Mouse (Mus musculus): ENCODE measurements around the gene Cfd. TPM values are rescaled to one million over a fixed set of nuclear protein-coding genes. Genes with fewer than 3 reads are reported as not detected.

The Cfd gene
- polyA plus RNA-seq, 1 experiment from 2014 or later: not detected

- peaks cover 30% of the 10 kb centered on the region for H3K4me1 ChIP-seq
- peaks cover 60% of the 10 kb centered on the region for H3K36me3 ChIP-seq (replicated peaks)
- 57% methylated on average over 10 of the region's 10 CpGs for WGBS
- peak; percentile 15; the same call in 1 of the 2 replicates for ATAC-seq (replicated peaks)
- no peaks in the 10 kb centered on the region for H3K9me3 ChIP-seq
- H3K27me3 ChIP-seq (replicated peaks): no peaks in the 10 kb centered on the region
- H3K4me3 ChIP-seq: no peak overlapping the region
- H3K4me2 ChIP-seq: no peak overlapping the region
- 0 out of 2 replicates have a peak overlapping the region, but pooled peaks have one; percentile 43 for H3K27ac ChIP-seq
- H3K9ac ChIP-seq: no peak overlapping the region
These were observed 26.1 kb upstream of the Cfd start for GRCm38 (mm10) chr10:79864351-79865188.

- H3K9ac ChIP-seq: no peak overlapping the region
- H3K4me3 ChIP-seq: no peak overlapping the region
- H3K4me1 ChIP-seq: peaks cover 36% of the 10 kb centered on the region
- H3K9me3 ChIP-seq: no peaks in the 10 kb centered on the region
- 0 out of 2 replicates have a peak, but pooled peaks have one; percentile 11 for ATAC-seq (replicated peaks)
- 65% methylated on average over 12 of the region's 12 CpGs for WGBS
- H3K4me2 ChIP-seq: no peak overlapping the region
- H3K36me3 ChIP-seq (replicated peaks): peaks cover 54% of the 10 kb centered on the region
- H3K27ac ChIP-seq: peak overlapping the region; percentile 43; the same call in 1 of the 2 replicates
- H3K27me3 ChIP-seq (replicated peaks): no peaks in the 10 kb centered on the region
These were observed 25.5 kb upstream of the Cfd start for GRCm38 (mm10) chr10:79865189-79865601.

- peaks cover 47% of the 10 kb centered on the region for H3K36me3 ChIP-seq (replicated peaks)
- H3K4me3 ChIP-seq: no peak overlapping the region
- no peaks in the 10 kb centered on the region for H3K27me3 ChIP-seq (replicated peaks)
- peak overlapping the region; percentile 43; the same call in 1 of the 2 replicates for H3K27ac ChIP-seq
- 71% methylated on average over 19 of the region's 19 CpGs for WGBS
- H3K9ac ChIP-seq: no peak overlapping the region
- H3K4me1 ChIP-seq: peaks cover 36% of the 10 kb centered on the region
- H3K9me3 ChIP-seq: no peaks in the 10 kb centered on the region
- H3K4me2 ChIP-seq: no peak overlapping the region
- ATAC-seq (replicated peaks): no peak
These were observed 24.8 kb upstream of the Cfd start for GRCm38 (mm10) chr10:79865801-79866295.

- Histone ChIP-seq H3K4me3 (no peak overlapping the region), H3K36me3 (replicated peaks) (peaks cover 39% of the 10 kb centered on the region), H3K9me3 (no peaks in the 10 kb centered on the region), H3K27me3 (replicated peaks) (no peaks in the 10 kb centered on the region), H3K4me2 (no peak overlapping the region), H3K9ac (no peak overlapping the region), H3K4me1 (peaks cover 43% of the 10 kb centered on the region), H3K27ac (no peak overlapping the region)
- WGBS: 83% methylated on average over 11 of the region's 11 CpGs
- ATAC-seq (replicated peaks): no peak
These were observed 24.1 kb upstream of the Cfd start for GRCm38 (mm10) chr10:79866601-79867000.

GRCm38 (mm10) chr10:79871845-79872244 lies 18.8 kb upstream of the Cfd start:
- peak overlapping the region; percentile 2; the same call in 1 of the 2 replicates for H3K27ac ChIP-seq
- ATAC-seq (replicated peaks): no peak
- H3K36me3 ChIP-seq (replicated peaks): no peaks in the 10 kb centered on the region; the same call in 1 of the 2 replicates
- no peak overlapping the region for H3K9ac ChIP-seq
- H3K4me1 ChIP-seq: peaks cover 54% of the 10 kb centered on the region
- H3K27me3 ChIP-seq (replicated peaks): no peaks in the 10 kb centered on the region
- H3K4me3 ChIP-seq: peak overlapping the region; percentile 73
- H3K9me3 ChIP-seq: no peaks in the 10 kb centered on the region
- H3K4me2 ChIP-seq: peak overlapping the region; percentile 83
- WGBS: 89% methylated on average over 8 of the region's 8 CpGs

- H3K27ac ChIP-seq: peak overlapping the region; percentile 95
- H3K9ac ChIP-seq: peak overlapping the region; percentile 82
- 0 out of 2 replicates have a peak, but pooled peaks have one; percentile 13 for ATAC-seq (replicated peaks)
These were observed 17.8 kb upstream of the Cfd start for GRCm38 (mm10) chr10:79872862-79873261.

GRCm38 (mm10) chr10:79873313-79873712 lies 17.3 kb upstream of the Cfd start:
- WGBS: 6% methylated on average over 6 of the region's 6 CpGs
- H3K36me3 ChIP-seq (replicated peaks): no peaks in the 10 kb centered on the region
- H3K27ac ChIP-seq: peak overlapping the region; percentile 95
- H3K4me2 ChIP-seq: peak overlapping the region; percentile 83
- no peaks in the 10 kb centered on the region for H3K9me3 ChIP-seq
- H3K9ac ChIP-seq: peak overlapping the region; percentile 82
- peaks cover 48% of the 10 kb centered on the region for H3K4me1 ChIP-seq
- ATAC-seq (replicated peaks): peak; percentile 10; the same call in 1 of the 2 replicates
- H3K27me3 ChIP-seq (replicated peaks): no peaks in the 10 kb centered on the region
- H3K4me3 ChIP-seq: peak overlapping the region; percentile 73

More at GRCm38 (mm10) chr10:79872862-79873261, 17.8 kb upstream of the Cfd start:
- Histone ChIP-seq H3K4me3 (peak overlapping the region; percentile 73), H3K4me2 (peak overlapping the region; percentile 83), H3K4me1 (peaks cover 48% of the 10 kb centered on the region), H3K9me3 (no peaks in the 10 kb centered on the region), H3K36me3 (replicated peaks) (no peaks in the 10 kb centered on the region), H3K27me3 (replicated peaks) (no peaks in the 10 kb centered on the region)
- 38% methylated on average over 3 of the region's 3 CpGs for WGBS

GRCm38 (mm10) chr10:79873715-79874289 lies 16.9 kb upstream of the Cfd start:
- Histone ChIP-seq H3K27me3 (replicated peaks) (no peaks in the 10 kb centered on the region), H3K9ac (peak overlapping the region; percentile 82), H3K9me3 (no peaks in the 10 kb centered on the region), H3K4me2 (peak overlapping the region; percentile 83), H3K36me3 (replicated peaks) (no peaks in the 10 kb centered on the region), H3K4me1 (peaks cover 45% of the 10 kb centered on the region), H3K27ac (peak overlapping the region; percentile 95), H3K4me3 (peak overlapping the region; percentile 73)
- peak; percentile 46 for ATAC-seq (replicated peaks)
- 1% methylated on average over 26 of the region's 26 CpGs for WGBS

- Histone ChIP-seq H3K27me3 (replicated peaks) (no peaks in the 10 kb centered on the region), H3K4me1 (peaks cover 39% of the 10 kb centered on the region), H3K9me3 (no peaks in the 10 kb centered on the region), H3K9ac (peak within 1 kb of the TSS; percentile 82), H3K4me3 (peak within 1 kb of the TSS; percentile 73), H3K36me3 (replicated peaks) (no peaks in the 10 kb centered on the region), H3K27ac (peak within 1 kb of the TSS; percentile 95), H3K4me2 (peak within 1 kb of the TSS; percentile 83)
- ATAC-seq (replicated peaks): peak; percentile 91
- under 1% methylated on average over 48 of the region's 57 CpGs for WGBS
These were observed 16.3 kb upstream of the Cfd start, which contains the start of the genes Prtn3 and Plppr3 for GRCm38 (mm10) chr10:79874290-79874862. Gene Prtn3 (plus strand): TSS chr10:79874476. Gene Plppr3 (minus strand): TSS chr10:79874634.

- H3K4me3 ChIP-seq: no peak overlapping the region
- H3K36me3 ChIP-seq (replicated peaks): no peaks in the 10 kb centered on the region
- no peak overlapping the region for H3K27ac ChIP-seq
- H3K9ac ChIP-seq: no peak overlapping the region
- 94% methylated on average over 1 of the region's 1 CpGs for WGBS
- H3K4me2 ChIP-seq: no peak overlapping the region
- no peaks in the 10 kb centered on the region for H3K9me3 ChIP-seq
- ATAC-seq (replicated peaks): no peak
- H3K4me1 ChIP-seq: peaks cover 23% of the 10 kb centered on the region
- peaks cover 6% of the 10 kb centered on the region for H3K27me3 ChIP-seq (replicated peaks)
These were observed 13.5 kb upstream of the Cfd start for GRCm38 (mm10) chr10:79877174-79877573.

- Histone ChIP-seq H3K9me3 (no peaks in the 10 kb centered on the region), H3K4me1 (peaks cover 22% of the 10 kb centered on the region), H3K27ac (no peak overlapping the region), H3K36me3 (replicated peaks) (no peaks in the 10 kb centered on the region), H3K9ac (no peak overlapping the region), H3K4me2 (no peak overlapping the region), H3K27me3 (replicated peaks) (peaks cover 10% of the 10 kb centered on the region), H3K4me3 (no peak overlapping the region)
- WGBS: 31% methylated on average over 12 of the region's 12 CpGs
- no peak for ATAC-seq (replicated peaks)
These were observed 12.9 kb upstream of the Cfd start for GRCm38 (mm10) chr10:79877757-79878156.

GRCm38 (mm10) chr10:79879527-79879926 lies 11.1 kb upstream of the Cfd start:
- Histone ChIP-seq H3K9me3 (no peaks in the 10 kb centered on the region), H3K27ac (no peak overlapping the region), H3K4me2 (no peak overlapping the region), H3K4me1 (peaks cover 20% of the 10 kb centered on the region), H3K36me3 (replicated peaks) (no peaks in the 10 kb centered on the region), H3K27me3 (replicated peaks) (peaks cover 17% of the 10 kb centered on the region), H3K4me3 (no peak overlapping the region), H3K9ac (no peak overlapping the region)
- WGBS: 60% methylated on average over 3 of the region's 3 CpGs
- ATAC-seq (replicated peaks): no peak

Data from midbrain, embryonic 15.5 days (tissue).